Comparison of ENCODE assay signal across 8 mouse cellular contexts in genomic region chr16:38522129-38523084, GRCm38 (mm10). TPM values are rescaled to one million over a fixed set of nuclear protein-coding genes. Genes with fewer than 3 reads are reported as not detected.
DNase-seq lines count a peak whose midpoint lies in the region; ATAC-seq and TF ChIP-seq lines count a peak whose summit lies in the region.

Timmdc1 (minus strand) TSS chr16:38522663.

- H3K4me1 ChIP-seq in CH12.LX (ENCODE audit: control insufficient read depth in 1 of 2, insufficient read depth in 2 of 2): peaks cover 5 to 42% of the 10 kb centered on the region in 2 experiments; a peak in 3 of 4 replicates
- peaks cover 8% of the 10 kb centered on the region for H3K4me1 ChIP-seq in forebrain, embryonic 11.5 days (replicated peaks; ENCODE audit: control insufficient read depth, insufficient read depth, low read length)
- H3K4me1 ChIP-seq in heart, embryonic 16.5 days (ENCODE audit: control insufficient read depth, insufficient read depth, low read length): peaks cover 10% of the 10 kb centered on the region
- H3K4me1 ChIP-seq in liver, embryonic 15.5 days (replicated peaks): peaks cover 22% of the 10 kb centered on the region
- H3K4me1 ChIP-seq in neural tube, embryonic 12.5 days: peaks cover 8% of the 10 kb centered on the region

- peak within 1 kb of the TSS; percentile 72 for H3K9ac ChIP-seq in CH12.LX (ENCODE audit: insufficient read depth, low read depth)
- H3K9ac ChIP-seq in forebrain, embryonic 11.5 days (ENCODE audit: low read length): peak within 1 kb of the TSS; percentile 92
- peak within 1 kb of the TSS; percentile 93 for H3K9ac ChIP-seq in heart, embryonic 16.5 days (ENCODE audit: low read length)
- peak within 1 kb of the TSS; percentile 98 for H3K9ac ChIP-seq in liver, embryonic 15.5 days
- H3K9ac ChIP-seq in neural tube, embryonic 12.5 days: peak within 1 kb of the TSS; percentile 93

- peak within 1 kb of the TSS; percentile 95 for H3K27ac ChIP-seq in CH12.LX (ENCODE audit: insufficient read depth, low read depth)
- H3K27ac ChIP-seq in forebrain, embryonic 11.5 days (ENCODE audit: low read depth, low read length): peak within 1 kb of the TSS; percentile 92
- peak within 1 kb of the TSS; percentile 98 for H3K27ac ChIP-seq in heart, embryonic 16.5 days (ENCODE audit: low read length)
- H3K27ac ChIP-seq in liver, embryonic 15.5 days (replicated peaks): peak within 1 kb of the TSS; percentile 99
- H3K27ac ChIP-seq in neural tube, embryonic 12.5 days: peak within 1 kb of the TSS; percentile 86

- peaks cover 33% of the 10 kb centered on the region for H3K79me2 ChIP-seq in CH12.LX (replicated peaks; ENCODE audit: control insufficient read depth, extremely low read depth, insufficient read depth, poor library complexity, severe bottlenecking)

- DNase-seq in CH12.LX (ENCODE audit: extremely low read depth): peak; percentile 99
- peak; percentile 95 for DNase-seq in c-Kit-positive CD71-positive TER-119-negative erythroid progenitor cells, embryonic 14.5 days (ENCODE audit: low read depth)
- DNase-seq in forebrain, embryonic 11.5 days (ENCODE audit: low spot score): peak; percentile 97
- peak; percentile 96 to 98 for DNase-seq in kidney, postnatal 36 days
- peak; percentile 94 for DNase-seq in telencephalon, adult 2 months (ENCODE audit: low read depth, low spot score)

- peak in 1 of 2 experiments; percentile 34; a peak in 1 of 4 replicates for TF ChIP-seq CTCF in CH12.LX (conservative IDR thresholded peaks at IDR 0.05 in 1 of 2, IDR thresholded peaks at IDR 0.05 in 1 of 2; ENCODE audit: low read depth in 2 of 2, low read length in 2 of 2)

- no peak; the same call in 1 of the 2 replicates for TF ChIP-seq RAD21 in CH12.LX (IDR thresholded peaks at IDR 0.05; ENCODE audit: low read depth, low read length)

- dilution Hi-C loops in CH12.LX (cut with MboI; ENCODE audit: extremely low pct_ligation_motif_present, extremely low pct_unique_long_range_greater_than_20kb, low sequenced_read_pairs): no loop called here

- peak within 1 kb of the TSS; percentile 99 for H3K4me2 ChIP-seq in CH12.LX (ENCODE audit: insufficient read depth, low read depth, poor library complexity, severe bottlenecking)
- H3K4me2 ChIP-seq in forebrain, embryonic 11.5 days (ENCODE audit: low read depth, low read length, severe bottlenecking): peak within 1 kb of the TSS; percentile 56
- H3K4me2 ChIP-seq in heart, embryonic 16.5 days (ENCODE audit: low read depth, low read length): peak within 1 kb of the TSS; percentile 74
- peak within 1 kb of the TSS; percentile 84 for H3K4me2 ChIP-seq in liver, embryonic 15.5 days
- peak within 1 kb of the TSS; percentile 66 for H3K4me2 ChIP-seq in neural tube, embryonic 12.5 days (replicated peaks)

- peaks cover 37 to 53% of the 10 kb centered on the region in 2 experiments for H3K36me3 ChIP-seq in CH12.LX (replicated peaks in 1 of 2; ENCODE audit: control insufficient read depth in 1 of 2, insufficient read depth in 1 of 2, low read length in 1 of 2)
- H3K36me3 ChIP-seq in forebrain, embryonic 11.5 days (ENCODE audit: control insufficient read depth, insufficient read depth, low read length): peaks cover 3% of the 10 kb centered on the region; the same call in 1 of the 2 replicates
- H3K36me3 ChIP-seq in heart, embryonic 16.5 days (ENCODE audit: control insufficient read depth, insufficient read depth): peaks cover 19% of the 10 kb centered on the region
- H3K36me3 ChIP-seq in liver, embryonic 15.5 days (replicated peaks): peaks cover 25% of the 10 kb centered on the region
- peaks cover 44% of the 10 kb centered on the region for H3K36me3 ChIP-seq in neural tube, embryonic 12.5 days

- H3K9me3 ChIP-seq in CH12.LX (replicated peaks; ENCODE audit: low read length): no peaks in the 10 kb centered on the region
- no peaks in the 10 kb centered on the region for H3K9me3 ChIP-seq in forebrain, embryonic 11.5 days (ENCODE audit: control insufficient read depth, low read length)
- H3K9me3 ChIP-seq in heart, embryonic 16.5 days (replicated peaks; ENCODE audit: control insufficient read depth, low read length): no peaks in the 10 kb centered on the region
- no peaks in the 10 kb centered on the region for H3K9me3 ChIP-seq in liver, embryonic 15.5 days (replicated peaks)
- no peaks in the 10 kb centered on the region for H3K9me3 ChIP-seq in neural tube, embryonic 12.5 days

- under 1% methylated on average over 73 of the region's 73 CpGs for WGBS in forebrain, embryonic 11.5 days
- under 1% methylated on average over 73 of the region's 73 CpGs for WGBS in heart, embryonic 16.5 days
- under 1% methylated on average over 73 of the region's 73 CpGs for WGBS in liver, embryonic 15.5 days (ENCODE audit: insufficient replicate concordance)
- WGBS in neural tube, embryonic 12.5 days: under 1% methylated on average over 73 of the region's 73 CpGs

- no peak for TF ChIP-seq EP300 in CH12.LX (IDR thresholded peaks at IDR 0.05; ENCODE audit: low read length)

- in situ Hi-C loops in CH12.LX (cut with MboI; ENCODE audit: low pct_ligation_motif_present, low pct_unique_long_range_greater_than_20kb, low sequenced_read_pairs): loop anchor here (25.0 kb wide), 1 partner anchor 510 kb away; no protein-coding TSS in a partner anchor

- peak; percentile 98 for TF ChIP-seq POLR2A in CH12.LX (IDR thresholded peaks at IDR 0.05; ENCODE audit: low read depth, low read length)

- ATAC-seq in forebrain, embryonic 11.5 days (replicated peaks; ENCODE audit: low FRiP score): peak; percentile 98
- ATAC-seq in heart, embryonic 16.5 days (replicated peaks; ENCODE audit: extremely low read depth, insufficient read depth, low FRiP score): peak; percentile 99
- ATAC-seq in liver, embryonic 15.5 days (ENCODE audit: insufficient read depth): peak; percentile 98
- ATAC-seq in neural tube, embryonic 12.5 days (ENCODE audit: low FRiP score, low read depth): peak; percentile 99

- H3K27me3 ChIP-seq in CH12.LX (replicated peaks): no peaks in the 10 kb centered on the region
- H3K27me3 ChIP-seq in forebrain, embryonic 11.5 days (ENCODE audit: control insufficient read depth, insufficient read depth, low read length): no peaks in the 10 kb centered on the region
- H3K27me3 ChIP-seq in heart, embryonic 16.5 days (ENCODE audit: control insufficient read depth, insufficient read depth, low read length): no peaks in the 10 kb centered on the region
- H3K27me3 ChIP-seq in liver, embryonic 15.5 days: no peaks in the 10 kb centered on the region
- no peaks in the 10 kb centered on the region for H3K27me3 ChIP-seq in neural tube, embryonic 12.5 days (replicated peaks)

- H3K4me3 ChIP-seq in CH12.LX (replicated peaks in 1 of 3; ENCODE audit: low read depth in 2 of 3, low read length in 2 of 3, poor library complexity in 1 of 3): peak within 1 kb of the TSS; percentile 68 to 84 (median 72)
- H3K4me3 ChIP-seq in forebrain, embryonic 11.5 days (ENCODE audit: low read depth, low read length): peak within 1 kb of the TSS; percentile 89
- H3K4me3 ChIP-seq in heart, embryonic 16.5 days (ENCODE audit: low read length): peak within 1 kb of the TSS; percentile 97
- H3K4me3 ChIP-seq in liver, embryonic 15.5 days (replicated peaks): peak within 1 kb of the TSS; percentile 100
- H3K4me3 ChIP-seq in neural tube, embryonic 12.5 days: peak within 1 kb of the TSS; percentile 95

TF ChIP-seq in CH12.LX, 34 proteins besides CTCF, POLR2A, EP300 and RAD21 (continues in another document):
- peak; percentile 87 for TF ChIP-seq TBP (conservative IDR thresholded peaks at IDR 0.05; ENCODE audit: low read depth, low read length)
- TF ChIP-seq GABPA (IDR thresholded peaks at IDR 0.05; ENCODE audit: insufficient replicate concordance, low read depth, low read length): no peak
- TF ChIP-seq MAZ (IDR thresholded peaks at IDR 0.05; ENCODE audit: low read depth, low read length): peak; percentile 96
- peak; percentile 93 for TF ChIP-seq POLR2AphosphoS2 (IDR thresholded peaks at IDR 0.05; ENCODE audit: low read depth, low read length)
- TF ChIP-seq HCFC1 (IDR thresholded peaks at IDR 0.05; ENCODE audit: low read depth, low read length): peak; percentile 83
- TF ChIP-seq JUND (conservative IDR thresholded peaks at IDR 0.05; ENCODE audit: low read depth, low read length): no peak
- peak; percentile 45; the same call in 1 of the 2 replicates for TF ChIP-seq MYC (IDR thresholded peaks at IDR 0.05; ENCODE audit: low read depth, low read length)
- peak; percentile 77; the same call in 1 of the 2 replicates for TF ChIP-seq KAT2A (IDR thresholded peaks at IDR 0.05; ENCODE audit: insufficient replicate concordance, low read length)
- TF ChIP-seq NELFE (IDR thresholded peaks at IDR 0.05; ENCODE audit: low read depth, low read length): peak; percentile 93
- peak; percentile 50; the same call in 1 of the 2 replicates for TF ChIP-seq ZNF384 (IDR thresholded peaks at IDR 0.05; ENCODE audit: low read depth, low read length)
- TF ChIP-seq CHD1 (IDR thresholded peaks at IDR 0.05; ENCODE audit: low read depth, low read length): no peak
- peak; percentile 96 for TF ChIP-seq ELF1 (IDR thresholded peaks at IDR 0.05; ENCODE audit: low read depth, low read length)
- TF ChIP-seq USF2 (conservative IDR thresholded peaks at IDR 0.05; ENCODE audit: low read depth, low read length): no peak
- TF ChIP-seq SIN3A (IDR thresholded peaks at IDR 0.05; ENCODE audit: low read length): peak; percentile 76
- TF ChIP-seq NRF1 (IDR thresholded peaks at IDR 0.05; ENCODE audit: low read depth, low read length): peak; percentile 47; the same call in 1 of the 2 replicates
- peak; percentile 66 for TF ChIP-seq MEF2A (IDR thresholded peaks at IDR 0.05; ENCODE audit: borderline replicate concordance, low read depth, low read length)
- peak; percentile 49; the same call in 1 of the 2 replicates for TF ChIP-seq CHD2 (IDR thresholded peaks at IDR 0.05; ENCODE audit: low read length)
- peak; percentile 66 for TF ChIP-seq BHLHE40 (IDR thresholded peaks at IDR 0.05; ENCODE audit: low read depth, low read length)
- TF ChIP-seq MXI1 (IDR thresholded peaks at IDR 0.05; ENCODE audit: low read depth, low read length): peak; percentile 96
- TF ChIP-seq RCOR1 (conservative IDR thresholded peaks at IDR 0.05; ENCODE audit: low read depth, low read length): no peak
- TF ChIP-seq TCF12 (IDR thresholded peaks at IDR 0.05; ENCODE audit: low read depth, low read length): peak; percentile 92
- TF ChIP-seq MAX (IDR thresholded peaks at IDR 0.05; ENCODE audit: low read length): peak; percentile 75

RNA-seq across cellular contexts. Expression of gene Timmdc1, which starts in this region (rescaled TPM):
- 49.7 and 50.1 TPM in 2 replicates for total RNA-seq in CH12.LX (2012; rRNA removed)
- 32.5 and 36.5 TPM in 2 replicates for total RNA-seq in CH12.LX (2014; rRNA removed)
- polyA plus RNA-seq in CH12.LX (2012; ENCODE audit: insufficient read length, low read depth): 45.1 and 45.3 TPM in 2 replicates
- polyA plus RNA-seq in forebrain, embryonic 11.5 days (2014; fragmentation: Nextera tagmentation; extraction: Ambion mirVana): 30.2 and 31.3 TPM in 2 replicates
- 35.0 and 39.6 TPM in 2 replicates for polyA plus RNA-seq in heart, embryonic 16.5 days (2015; fragmentation: Nextera tagmentation; extraction: Ambion mirVana)
- 10.2 and 12.4 TPM in 2 replicates for polyA plus RNA-seq in liver, embryonic 15.5 days (2015; fragmentation: Nextera tagmentation; extraction: Ambion mirVana)
- polyA plus RNA-seq in neural tube, embryonic 12.5 days (2016; fragmentation: Nextera tagmentation; extraction: Ambion mirVana): 31.6 and 38.3 TPM in 2 replicates

Comparison
In these comparisons a context has a peak if more than half of its experiments do, and no peak if none do; other contexts are left out.
1. Peak in every context shown above with its lines: DNase-seq, ATAC-seq, H3K4me3 ChIP-seq and H3K27ac ChIP-seq.